Mouse (Mus musculus) cortical plate, adult 2 months (tissue): ENCODE data around the gene Eif5. TPM values are rescaled to one million over a fixed set of nuclear protein-coding genes. Genes with fewer than 3 reads are reported as not detected.

Source experiments
- H3K27ac ChIP-seq: fragments of 200-500 bp; 2 replicates; pipeline ENCODE4 v1.5.1; 2012; ENCODE audit warnings: low read length, control low read depth, inconsistent platforms; ENCODE audit not compliant: insufficient read depth
- H3K4me1 ChIP-seq: fragments of 200-500 bp; 2 replicates; pipeline ENCODE4 v1.6.1; 2011; ENCODE audit warnings: low read length; ENCODE audit not compliant: control insufficient read depth, insufficient read depth
- H3K4me3 ChIP-seq: fragments of 200-500 bp; 2 replicates; pipeline ENCODE4 v1.5.1; 2011; ENCODE audit warnings: mild to moderate bottlenecking, low read length, control low read depth; ENCODE audit not compliant: insufficient read depth
- CTCF ChIP-seq: fragments of 200-500 bp; IDR thresholded peaks from 2 replicates; pipeline ENCODE4 v1.5.1; 2011; ENCODE audit warnings: mild to moderate bottlenecking, control low read depth, low read length; ENCODE audit not compliant: insufficient read depth; ENCODE audit errors: extremely low read depth
- POLR2A ChIP-seq: fragments of 200-500 bp; IDR thresholded peaks from 2 replicates; pipeline ENCODE4 v1.6.1; 2011; ENCODE audit warnings: mild to moderate bottlenecking, low read length, control low read depth; ENCODE audit not compliant: insufficient read depth; ENCODE audit errors: extremely low read depth
- polyA plus RNA-seq: library from polyadenylated mRNA; depleted of rRNA; stranded (reverse); fragments of >200 nt; gene quantifications from 2 replicates; pipeline ENCODE4 v1.2.3, GENCODE M21; 2012; rRNA removed

The Eif5 gene
- polyA plus RNA-seq, 1 experiment: 149 TPM

- H3K4me3 ChIP-seq: peak overlapping the region; percentile 100
- peaks cover 10% of the 10 kb centered on the region for H3K4me1 ChIP-seq
- TF ChIP-seq POLR2A: no peak
- TF ChIP-seq CTCF: no peak
- H3K27ac ChIP-seq: peak overlapping the region; percentile 95
Measured at GRCm38 (mm10) chr12:111574887-111575838, 37.3 kb downstream of the Eif5 start.

GRCm38 (mm10) chr12:111583058-111583457 is 45.2 kb downstream of the Eif5 start:
- Histone ChIP-seq H3K4me1 (peaks cover 8% of the 10 kb centered on the region), H3K4me3 (no peak overlapping the region), H3K27ac (no peak overlapping the region)
- no peak for TF ChIP-seq POLR2A
- TF ChIP-seq CTCF: no peak

DNA sequence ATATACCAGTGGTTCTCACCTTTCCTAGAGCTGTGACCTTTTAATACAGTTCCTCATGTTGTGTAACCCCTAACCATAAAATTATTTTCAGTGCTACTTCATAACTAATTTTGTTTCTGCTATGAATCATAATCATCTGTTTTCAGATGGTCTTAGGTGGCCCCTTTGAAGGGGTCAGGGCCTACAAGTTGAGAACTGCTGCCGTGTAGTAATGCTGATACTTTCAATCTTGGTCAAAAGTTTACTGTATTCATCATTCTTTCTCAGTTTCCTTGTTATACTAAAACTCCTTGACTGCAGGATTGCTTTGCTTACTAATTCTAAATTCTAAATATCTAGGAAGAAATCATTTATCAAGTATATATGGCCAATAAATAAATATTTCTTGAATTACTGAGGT is 46.6 kb downstream of the Eif5 start:
- Histone ChIP-seq H3K4me3 (no peak overlapping the region), H3K27ac (no peak overlapping the region), H3K4me1 (peaks cover 10% of the 10 kb centered on the region)
- TF ChIP-seq POLR2A (no peak), CTCF (no peak)

DNA sequence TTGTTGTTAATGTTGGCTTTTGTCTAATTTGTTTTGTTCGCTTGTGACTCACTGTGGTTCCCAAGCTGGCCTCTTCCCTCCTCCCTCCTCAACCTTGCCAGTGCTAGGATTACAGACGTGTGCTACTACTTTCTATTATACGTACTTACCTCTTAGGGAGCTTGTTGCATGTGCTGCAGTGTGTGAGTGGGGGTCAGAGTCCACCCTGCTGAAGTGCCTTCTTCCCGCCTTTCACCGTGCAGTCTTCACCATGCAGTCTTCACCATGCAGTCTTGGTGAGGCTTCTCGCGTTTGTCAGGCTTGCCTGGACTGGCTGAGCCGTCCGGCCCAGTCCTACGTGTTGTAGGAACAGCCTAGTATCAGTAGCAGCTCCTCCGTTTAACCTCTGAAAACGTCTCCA is 49.4 kb downstream of the Eif5 start:
- TF ChIP-seq CTCF: no peak
- TF ChIP-seq POLR2A: no peak
- Histone ChIP-seq H3K27ac (no peak overlapping the region), H3K4me1 (peaks cover 8% of the 10 kb centered on the region), H3K4me3 (no peak overlapping the region)

DNA sequence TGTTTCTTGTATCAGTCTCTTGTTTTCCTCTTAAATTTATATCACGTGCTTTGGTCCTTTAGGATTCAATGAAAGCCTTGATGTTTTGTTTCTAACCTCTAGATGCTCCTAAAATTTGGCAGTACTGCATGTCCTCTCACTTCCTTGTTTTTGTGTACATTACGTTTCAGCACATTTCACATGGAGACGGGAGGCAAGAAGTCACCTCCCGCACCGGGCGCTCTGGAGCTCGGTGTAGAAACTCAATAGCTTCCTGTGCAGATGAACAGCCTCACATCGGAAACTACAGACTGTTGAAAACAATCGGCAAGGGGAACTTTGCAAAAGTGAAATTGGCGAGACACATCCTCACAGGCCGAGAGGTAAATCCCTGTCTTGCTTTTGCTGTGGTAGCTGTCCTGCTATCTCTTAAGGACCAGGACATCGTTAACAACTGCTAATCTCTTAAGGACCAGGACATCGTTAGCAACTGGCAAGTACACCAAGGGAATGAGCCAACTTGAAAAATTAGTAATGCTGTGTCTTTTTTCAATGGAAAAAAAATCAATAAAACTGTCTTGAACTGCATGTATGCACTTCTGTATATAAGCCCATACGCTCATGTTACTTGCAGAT is 54.7 kb downstream of the Eif5 start:
- TF ChIP-seq CTCF: no peak
- TF ChIP-seq POLR2A: no peak
- H3K4me3 ChIP-seq: no peak overlapping the region
- no peak overlapping the region for H3K27ac ChIP-seq

GRCm38 (mm10) chr12:111593775-111594174 is 56.0 kb downstream of the Eif5 start:
- Histone ChIP-seq H3K4me1 (peaks cover 6% of the 10 kb centered on the region; the same call in 1 of the 2 replicates), H3K27ac (no peak overlapping the region), H3K4me3 (no peak overlapping the region)
- TF ChIP-seq POLR2A (no peak), CTCF (no peak)

More for the DNA sequence above, 54.7 kb downstream of the Eif5 start:
- peaks cover 6% of the 10 kb centered on the region; the same call in 1 of the 2 replicates for H3K4me1 ChIP-seq

Other genes starting within 250 kb of the Eif5 start
- 195 and 201 TPM in 2 replicates for gene Cdc42bpb, start 160.3 kb upstream of the Eif5 start, polyA plus RNA-seq
- gene Lbhd2, start 131.2 kb upstream of the Eif5 start, polyA plus RNA-seq: 0.45 and 1.4 TPM in 2 replicates
- gene Exoc3l4, start 121.0 kb upstream of the Eif5 start, polyA plus RNA-seq: 2.4 and 2.5 TPM in 2 replicates
- gene Tnfaip2, start 95.5 kb upstream of the Eif5 start, polyA plus RNA-seq: 0.66 and 0.79 TPM in 2 replicates
- gene Gm266, start 52.2 kb upstream of the Eif5 start, polyA plus RNA-seq: 6.3 and 9.1 TPM in 2 replicates
- gene Mark3, start 36.5 kb downstream of the Eif5 start, polyA plus RNA-seq: 73.9 and 76.5 TPM in 2 replicates
- gene Ckb, start 134.3 kb downstream of the Eif5 start, polyA plus RNA-seq: 3,152 and 3,325 TPM in 2 replicates
- gene Trmt61a, start 140.1 kb downstream of the Eif5 start, polyA plus RNA-seq: 20.0 and 20.8 TPM in 2 replicates
- gene Bag5, start 175.2 kb downstream of the Eif5 start, polyA plus RNA-seq: 49.6 and 51.0 TPM in 2 replicates
- 48.4 and 52.6 TPM in 2 replicates for gene Apopt1, start 175.2 kb downstream of the Eif5 start, polyA plus RNA-seq
- 790 and 835 TPM in 2 replicates for gene Klc1, start 220.8 kb downstream of the Eif5 start, polyA plus RNA-seq